Mouse (Mus musculus): Measurements from ENCODE around the gene Ctsr.
"Not testable (repeated sequence)": the region's sequence is repeated elsewhere in the genome, so short reads cannot be mapped to it uniquely, and the experiment has no call there.

The Ctsr gene

DNA sequence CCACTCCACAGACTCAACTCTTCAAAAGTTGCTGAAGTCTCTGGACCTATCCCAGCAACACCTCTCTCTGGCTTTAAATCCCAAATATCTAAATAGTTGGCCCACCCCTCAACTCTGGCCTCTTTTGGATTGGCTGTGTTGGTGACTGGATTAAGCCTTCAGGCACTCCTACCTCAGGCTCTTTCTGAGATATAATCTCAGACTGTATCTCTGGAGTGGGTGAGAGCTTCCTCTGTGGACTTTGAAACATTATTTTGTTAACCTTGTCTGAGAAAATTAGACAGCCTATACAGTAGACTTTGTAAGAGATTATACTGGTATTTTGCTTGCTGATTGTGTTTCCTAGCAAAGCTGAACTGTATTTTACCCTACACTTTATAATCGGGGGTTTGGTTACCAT, at the start of gene Ctsr:
TSS of gene Ctsr (minus strand) at position 101 of the 400 bp plus-strand sequence.
- in situ Hi-C loops (cut with MboI, MseI) = no loop called here

DNA sequence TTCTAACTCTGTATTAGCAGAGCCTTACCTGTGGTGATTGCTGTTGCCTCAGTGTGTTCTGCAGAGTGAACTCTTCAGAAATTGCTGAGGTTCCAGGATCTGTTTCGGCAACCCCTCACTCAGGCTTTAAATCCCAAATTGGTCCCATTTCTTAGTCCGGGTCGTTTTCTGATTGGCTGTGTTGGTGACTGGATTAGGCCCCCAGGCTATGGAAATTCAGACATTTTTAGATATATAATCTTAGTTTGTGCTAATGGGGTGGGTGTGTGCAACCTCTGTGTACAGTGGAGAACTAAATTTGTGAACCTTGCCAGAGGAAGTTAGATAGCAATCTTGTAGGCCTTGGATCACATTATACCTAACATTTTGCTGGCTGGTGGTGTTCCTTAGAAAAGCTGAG, 39.3 kb upstream of the Ctsr start, which contains the start of gene Cts6:
TSS of gene Cts6 (minus strand) at position 101 of the 400 bp plus-strand sequence.
- in situ Hi-C loops (cut with MboI, MseI) = no loop called here

DNA sequence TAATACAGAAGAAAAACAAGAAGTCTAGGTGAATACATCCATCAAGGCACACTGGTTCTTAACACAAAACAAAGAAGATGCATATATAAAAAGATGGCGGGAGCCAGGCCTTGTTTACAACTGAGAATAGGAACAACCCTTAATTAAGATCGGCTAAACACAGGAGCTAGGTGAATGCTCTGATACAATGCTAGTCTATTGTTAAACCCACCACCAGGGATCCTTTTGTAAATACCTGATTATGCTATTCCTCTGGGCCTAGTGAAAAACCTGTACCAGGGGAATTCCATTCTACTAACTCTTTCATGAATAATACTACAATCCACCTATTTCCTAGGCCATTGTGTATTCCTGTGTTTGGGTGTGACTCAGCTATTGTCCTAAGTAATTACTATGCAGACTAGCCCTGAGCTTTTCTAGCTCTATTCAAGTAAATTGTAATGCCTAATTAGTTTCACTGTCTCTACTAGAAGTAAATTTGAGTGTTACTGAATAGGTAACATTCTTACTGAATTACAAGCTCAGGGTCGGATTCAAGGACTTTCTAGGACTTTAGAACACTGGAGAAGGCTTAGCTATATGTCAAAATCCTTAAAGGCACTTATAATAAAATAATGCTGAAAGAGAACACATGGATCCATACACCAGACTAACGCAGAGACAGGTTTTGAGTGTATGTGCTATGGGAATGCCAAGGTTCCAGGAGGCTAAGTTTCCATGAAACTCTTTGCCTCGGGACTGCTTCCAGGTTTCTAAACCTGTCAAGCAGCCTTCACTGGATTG, 21.3 kb upstream of the Ctsr start:
- in situ Hi-C loops (cut with MboI, MseI) = not testable (repeated sequence)

GRCm38 (mm10) chr13:61164622-61165021, 566 bp upstream of the Ctsr start:
- in situ Hi-C loops (cut with MboI, MseI) = no loop called here

All from regulatory T cell (primary cell).